Mouse (Mus musculus) stomach, embryonic 15.5 days (tissue): ENCODE measurements around the gene Gm20547. TPM values are rescaled to one million over a fixed set of nuclear protein-coding genes. Genes with fewer than 3 reads are reported as not detected.
"Not testable (repeated sequence)": the region's sequence is repeated elsewhere in the genome, so short reads cannot be mapped to it uniquely, and the experiment has no call there.

Source experiments
- ATAC-seq: fragments of 200-750 bp; cut with Nextera tagmentation; 2 replicates; pipeline ENCODE4 v1.8.0; 2017; ENCODE audit warnings: low read depth, moderate number of reproducible peaks, moderate TSS enrichment; ENCODE audit not compliant: insufficient read depth, low FRiP score
- H3K27ac ChIP-seq: fragments of 300-500 bp; sonication (generic); 2 replicates; pipeline ENCODE4 v1.5.1; 2015; ENCODE audit warnings: mild to moderate bottlenecking, inconsistent platforms
- H3K27me3 ChIP-seq: fragments of 300-500 bp; sonication (generic); replicated peaks from 2 replicates; pipeline ENCODE4 v1.6.1; 2015; ENCODE audit warnings: inconsistent platforms
- H3K36me3 ChIP-seq: fragments of 300-500 bp; sonication (generic); 2 replicates; pipeline ENCODE4 v1.6.1; 2015; ENCODE audit warnings: inconsistent platforms
- H3K4me1 ChIP-seq: fragments of 300-500 bp; sonication (generic); 2 replicates; pipeline ENCODE4 v1.6.1; 2015; ENCODE audit warnings: inconsistent platforms
- H3K4me2 ChIP-seq: fragments of 300-500 bp; sonication (generic); 2 replicates; pipeline ENCODE4 v1.6.1; 2015; ENCODE audit warnings: mild to moderate bottlenecking, inconsistent platforms
- H3K4me3 ChIP-seq: fragments of 300-500 bp; sonication (generic); replicated peaks from 2 replicates; pipeline ENCODE4 v1.5.1; 2015; ENCODE audit warnings: inconsistent platforms
- H3K9ac ChIP-seq: fragments of 300-500 bp; sonication (generic); 2 replicates; pipeline ENCODE4 v1.6.1; 2015; ENCODE audit warnings: inconsistent platforms
- H3K9me3 ChIP-seq: fragments of 300-500 bp; sonication (generic); 2 replicates; pipeline ENCODE4 v1.6.1; 2016; ENCODE audit warnings: inconsistent platforms
- WGBS: fragments of 180-500 bp; shearing (Covaris S2); methylation state at CpG from one replicate; pipeline ENCODE4 v1.1.7; 2015; 5-methylcytosine and 5-hydroxymethylcytosine counted together
- polyA plus RNA-seq: library from polyadenylated mRNA; unstranded; fragments of >200 nt; fragmentation: Nextera tagmentation; extraction: Ambion mirVana; gene quantifications from 2 replicates; pipeline ENCODE4 v1.2.1, GENCODE M21; 2015

Gm20547 gene
- polyA plus RNA-seq, 1 experiment from 2014 or later, result not detected

DNA sequence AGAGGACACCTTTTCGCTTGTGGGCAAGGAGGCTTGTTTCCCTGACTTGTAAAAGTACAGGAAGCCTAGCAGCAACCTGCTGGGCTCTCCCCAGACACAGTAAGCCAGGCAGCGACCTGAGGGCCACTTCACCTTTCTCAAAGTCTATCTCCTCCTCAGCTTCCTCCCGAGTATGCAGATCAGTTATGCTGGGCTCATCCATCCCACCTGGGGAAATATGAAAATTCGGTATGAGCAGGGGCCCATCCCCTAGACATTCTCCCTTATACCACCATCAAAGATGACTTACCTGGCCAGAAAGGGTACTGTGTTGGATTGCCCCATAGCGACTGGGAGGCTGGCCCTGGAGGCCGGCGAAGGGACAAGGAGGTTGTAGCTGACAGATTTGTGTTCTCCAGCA is 34.2 kb downstream of the Gm20547 start:
- H3K27me3 ChIP-seq, result no peaks in the 10 kb centered on the region
- no peak for ATAC-seq
- H3K9me3 ChIP-seq, result no peaks in the 10 kb centered on the region
- no peak overlapping the region for H3K9ac ChIP-seq
- no peak overlapping the region for H3K27ac ChIP-seq
- no peak overlapping the region for H3K4me2 ChIP-seq
- H3K4me3 ChIP-seq, result no peak overlapping the region
- H3K4me1 ChIP-seq, result peaks cover 25% of the 10 kb centered on the region
- 92% methylated on average over 7 of the region's 7 CpGs for WGBS
- H3K36me3 ChIP-seq, result peaks cover 32% of the 10 kb centered on the region; the same call in 1 of the 2 replicates

DNA sequence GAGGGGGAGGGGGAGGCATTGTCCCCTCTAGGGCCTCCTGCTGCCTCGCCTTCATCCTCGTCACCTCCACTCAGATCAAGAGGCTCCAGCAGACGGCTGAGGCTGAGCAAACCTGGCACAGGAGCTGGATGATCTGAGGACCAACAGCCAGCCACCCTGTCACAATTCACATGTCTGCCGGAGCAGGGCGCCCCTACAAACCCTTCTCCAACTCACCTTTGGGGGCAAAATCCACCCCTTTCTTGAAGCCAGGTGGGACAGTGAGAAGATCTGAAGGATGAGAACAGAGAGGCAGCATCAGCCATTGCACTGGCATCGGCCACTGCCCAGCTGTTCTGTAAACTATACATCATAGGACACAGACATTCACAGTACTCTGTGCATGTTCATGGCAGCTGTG is 34.6 kb downstream of the Gm20547 start:
- H3K9ac ChIP-seq, result no peak overlapping the region
- WGBS, result 91% methylated on average over 6 of the region's 6 CpGs
- no peak overlapping the region for H3K4me3 ChIP-seq
- peaks cover 23% of the 10 kb centered on the region for H3K4me1 ChIP-seq
- no peak for ATAC-seq
- no peaks in the 10 kb centered on the region for H3K27me3 ChIP-seq
- peaks cover 29% of the 10 kb centered on the region; the same call in 1 of the 2 replicates for H3K36me3 ChIP-seq
- no peak overlapping the region for H3K4me2 ChIP-seq
- no peak overlapping the region for H3K27ac ChIP-seq
- no peaks in the 10 kb centered on the region for H3K9me3 ChIP-seq

DNA sequence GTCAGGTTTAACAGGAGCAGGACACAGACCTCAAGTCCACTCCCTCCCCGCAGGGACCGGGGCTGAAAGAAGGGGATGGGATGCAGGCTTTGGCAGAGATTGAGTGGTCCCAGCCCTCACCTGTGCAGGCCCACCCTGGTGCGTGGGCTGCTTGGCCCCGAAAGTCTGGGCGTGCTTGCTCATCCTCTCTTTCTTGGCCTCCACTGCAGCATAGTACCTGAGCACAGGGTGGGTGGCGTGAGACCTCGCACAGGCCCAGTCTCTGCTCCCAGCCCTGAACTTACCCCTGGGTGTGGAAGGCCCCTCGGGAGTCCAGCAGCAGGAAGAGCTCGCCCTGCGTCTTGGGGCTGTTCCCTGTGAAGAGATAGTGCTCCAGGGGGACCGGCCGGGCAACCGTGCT is 37.0 kb downstream of the Gm20547 start:
- Histone ChIP-seq H3K9ac (no peak overlapping the region), H3K36me3 (peaks cover 48% of the 10 kb centered on the region), H3K9me3 (no peaks in the 10 kb centered on the region), H3K4me2 (no peak overlapping the region), H3K27ac (no peak overlapping the region), H3K27me3 (no peaks in the 10 kb centered on the region), H3K4me1 (peaks cover 8% of the 10 kb centered on the region; the same call in 1 of the 2 replicates), H3K4me3 (no peak overlapping the region)
- WGBS, result 93% methylated on average over 13 of the region's 13 CpGs
- ATAC-seq, result no peak

DNA sequence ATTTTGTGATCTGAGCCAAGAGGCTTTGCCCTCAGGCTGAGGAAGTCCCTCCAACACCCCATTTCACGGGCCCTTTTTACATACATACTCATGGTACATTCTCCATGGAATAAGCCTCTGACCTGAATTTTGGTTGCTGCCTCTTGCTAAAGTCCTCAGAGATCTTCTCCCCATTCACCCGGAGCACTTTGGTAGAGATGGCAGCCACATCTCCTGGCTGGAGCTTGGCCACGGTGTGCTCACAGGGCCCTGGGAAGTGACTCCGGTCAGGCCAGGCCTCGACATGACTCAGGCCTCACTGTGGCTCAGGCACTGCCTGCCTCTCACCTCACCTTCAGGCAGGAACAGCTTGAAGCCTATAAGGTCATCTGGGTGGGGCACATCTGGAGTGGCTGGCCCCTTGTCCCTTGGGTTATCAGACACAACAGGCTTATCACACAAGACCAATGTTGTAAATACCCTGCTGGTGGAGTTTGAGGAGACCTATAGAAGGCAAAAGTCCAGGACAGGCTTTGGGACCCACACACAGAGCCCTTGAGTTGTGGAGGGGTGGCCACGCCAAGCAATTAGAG is 41.0 kb downstream of the Gm20547 start:
- Histone ChIP-seq H3K4me3 (no peak overlapping the region), H3K9ac (no peak overlapping the region), H3K4me1 (peaks cover 17% of the 10 kb centered on the region), H3K27ac (no peak overlapping the region), H3K36me3 (peaks cover 48% of the 10 kb centered on the region), H3K9me3 (no peaks in the 10 kb centered on the region), H3K27me3 (no peaks in the 10 kb centered on the region), H3K4me2 (no peak overlapping the region)
- no peak for ATAC-seq
- WGBS, result 83% methylated on average over 6 of the region's 6 CpGs

DNA sequence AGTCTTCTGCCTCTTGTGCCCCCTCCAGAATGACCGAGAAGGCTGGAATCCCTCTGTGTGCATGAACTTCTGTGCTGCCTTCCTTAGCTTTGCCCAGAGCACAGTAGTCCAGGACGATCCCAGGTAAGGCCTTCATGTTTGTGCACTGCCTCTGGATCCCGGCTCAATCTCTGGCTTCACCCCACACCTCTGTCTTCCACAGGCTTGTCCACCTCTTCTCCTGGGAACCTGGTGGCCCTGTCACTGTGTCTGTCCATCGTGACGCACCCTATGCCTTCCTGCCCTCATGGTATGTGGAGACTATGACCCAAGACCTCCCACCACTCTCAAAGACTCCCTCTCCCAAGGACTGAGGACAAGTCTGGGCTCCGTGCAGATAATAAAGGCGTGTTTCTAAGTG is 43.1 kb downstream of the Gm20547 start:
- no peak overlapping the region for H3K9ac ChIP-seq
- peaks cover 39% of the 10 kb centered on the region for H3K36me3 ChIP-seq
- peaks cover 21% of the 10 kb centered on the region for H3K4me1 ChIP-seq
- peak overlapping the region; percentile 3; the same call in 1 of the 2 replicates for H3K4me3 ChIP-seq
- no peak for ATAC-seq
- no peaks in the 10 kb centered on the region for H3K27me3 ChIP-seq
- H3K9me3 ChIP-seq, result no peaks in the 10 kb centered on the region
- no peak overlapping the region for H3K4me2 ChIP-seq
- 86% methylated on average over 7 of the region's 7 CpGs for WGBS
- H3K27ac ChIP-seq, result no peak overlapping the region

DNA sequence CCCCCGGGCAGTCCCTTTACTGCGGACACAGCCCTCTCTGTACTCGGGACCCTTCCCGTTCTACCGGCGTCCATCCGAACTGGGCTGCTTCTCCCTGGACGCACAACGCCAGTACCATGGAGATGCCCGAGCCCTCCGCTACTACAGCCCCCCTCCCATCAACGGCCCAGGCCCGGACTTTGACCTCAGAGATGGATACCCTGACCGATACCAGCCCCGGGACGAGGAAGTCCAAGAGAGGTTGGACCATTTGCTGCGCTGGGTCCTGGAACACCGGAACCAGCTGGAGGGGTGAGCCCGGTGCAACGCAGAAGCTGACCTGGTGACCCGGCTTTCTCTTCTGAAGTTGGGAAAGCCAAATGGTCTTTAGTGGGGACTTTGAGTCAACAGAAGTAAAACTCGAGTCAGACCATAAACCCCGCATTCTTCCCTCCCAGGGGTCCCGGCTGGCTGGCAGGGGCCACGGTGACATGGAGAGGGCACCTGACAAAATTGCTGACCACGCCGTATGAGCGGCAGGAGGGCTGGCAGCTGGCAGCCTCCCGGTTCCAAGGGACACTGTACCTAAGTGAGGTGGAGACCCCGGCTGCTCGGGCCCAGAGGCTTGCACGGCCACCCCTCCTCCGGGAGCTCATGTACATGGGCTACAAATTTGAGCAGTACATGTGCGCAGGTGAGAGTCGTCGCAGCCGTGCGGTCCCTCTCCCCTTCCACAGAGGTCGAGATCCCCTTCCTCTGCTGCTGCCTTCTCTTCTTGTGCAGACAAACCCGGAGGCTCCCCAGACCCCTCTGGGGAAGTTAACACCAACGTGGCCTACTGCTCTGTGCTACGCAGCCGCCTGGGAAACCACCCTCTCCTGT is 44.1 kb downstream of the Gm20547 start:
- H3K27ac ChIP-seq, result peak overlapping the region; percentile 70
- H3K9ac ChIP-seq, result peak overlapping the region; percentile 49
- no peaks in the 10 kb centered on the region for H3K27me3 ChIP-seq
- 33% methylated on average over 43 of the region's 43 CpGs for WGBS
- H3K9me3 ChIP-seq, result no peaks in the 10 kb centered on the region
- peaks cover 21% of the 10 kb centered on the region for H3K4me1 ChIP-seq
- H3K4me2 ChIP-seq, result peak overlapping the region; percentile 94
- peak; percentile 6; the same call in 1 of the 2 replicates for ATAC-seq
- peak overlapping the region; percentile 77 for H3K4me3 ChIP-seq
- H3K36me3 ChIP-seq, result peaks cover 34% of the 10 kb centered on the region

DNA sequence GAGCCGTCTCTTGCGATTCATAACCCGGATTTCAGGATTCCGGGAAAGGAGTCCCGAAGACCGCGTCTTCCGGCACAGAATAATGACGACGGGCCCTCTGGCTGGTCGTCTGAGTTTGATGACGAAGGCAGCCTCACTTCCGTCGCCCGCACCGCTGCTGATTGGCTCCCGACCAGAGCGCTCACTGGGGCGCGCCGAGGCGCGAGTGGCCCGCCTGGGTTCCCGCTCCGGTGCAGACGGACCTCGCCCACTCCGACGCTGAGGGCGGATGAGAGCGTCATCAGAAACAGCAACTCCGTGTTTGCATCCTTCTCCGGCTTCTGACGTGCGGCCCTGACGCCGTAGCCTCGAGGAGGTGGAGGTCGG is 45.0 kb downstream of the Gm20547 start, which contains the start of the genes Stk19 and Dxo:
Gene Stk19, minus strand, starts transcription at position 90 of the 366 bp plus-strand sequence.
Gene Dxo, plus strand, starts transcription at position 164 of the 366 bp plus-strand sequence.
- Histone ChIP-seq H3K9ac (peak within 1 kb of the TSS; percentile 57), H3K4me1 (peaks cover 21% of the 10 kb centered on the region), H3K27ac (peak within 1 kb of the TSS; percentile 78), H3K4me3 (peak within 1 kb of the TSS; percentile 77), H3K9me3 (no peaks in the 10 kb centered on the region), H3K4me2 (peak within 1 kb of the TSS; percentile 96), H3K27me3 (no peaks in the 10 kb centered on the region), H3K36me3 (peaks cover 35% of the 10 kb centered on the region)
- under 1% methylated on average over 40 of the region's 40 CpGs for WGBS
- ATAC-seq, result peak; percentile 90

DNA sequence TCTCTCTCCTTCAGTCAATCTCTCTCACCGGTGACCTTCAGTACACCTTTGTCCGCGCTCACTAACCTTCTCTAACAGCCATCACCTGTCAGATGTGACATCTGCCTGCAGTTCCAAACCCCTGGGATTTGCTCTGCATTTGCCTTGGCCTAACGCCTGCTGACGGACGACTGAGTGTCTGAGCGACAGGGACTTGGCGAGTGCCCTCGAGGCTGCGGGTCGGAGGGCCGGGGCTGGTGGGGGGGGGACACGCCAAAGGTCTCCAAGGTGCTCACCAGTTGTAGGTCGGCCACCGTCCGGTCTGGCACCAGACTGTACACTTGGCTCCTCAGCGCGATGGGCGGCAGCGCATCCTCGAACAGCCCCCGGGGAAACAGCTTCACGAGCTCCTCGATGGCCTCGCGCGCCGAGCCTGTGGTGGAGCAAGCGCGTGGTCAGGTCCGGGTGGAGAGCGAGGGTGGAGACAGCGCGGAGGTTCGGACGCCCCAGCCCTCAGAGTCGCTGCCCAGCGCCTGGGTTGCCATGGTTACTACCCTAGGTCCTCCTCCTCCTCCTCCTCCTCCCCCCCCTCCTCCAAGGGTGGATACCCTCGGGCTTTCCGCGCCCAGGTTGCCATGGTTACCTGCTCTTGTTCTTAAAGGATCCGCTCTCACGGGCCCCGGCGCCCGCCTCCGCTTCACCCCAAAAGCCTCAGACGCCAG is 45.5 kb downstream of the Gm20547 start:
- H3K4me1 ChIP-seq, result peaks cover 21% of the 10 kb centered on the region
- no peaks in the 10 kb centered on the region for H3K9me3 ChIP-seq
- H3K9ac ChIP-seq, result peak overlapping the region; percentile 57; the same call in 1 of the 2 replicates
- H3K27me3 ChIP-seq, result no peaks in the 10 kb centered on the region
- H3K4me3 ChIP-seq, result peak overlapping the region; percentile 77
- peak; percentile 73 for ATAC-seq
- H3K4me2 ChIP-seq, result peak overlapping the region; percentile 96
- 4% methylated on average over 48 of the region's 48 CpGs for WGBS
- peaks cover 31% of the 10 kb centered on the region for H3K36me3 ChIP-seq
- peak overlapping the region; percentile 78 for H3K27ac ChIP-seq

DNA sequence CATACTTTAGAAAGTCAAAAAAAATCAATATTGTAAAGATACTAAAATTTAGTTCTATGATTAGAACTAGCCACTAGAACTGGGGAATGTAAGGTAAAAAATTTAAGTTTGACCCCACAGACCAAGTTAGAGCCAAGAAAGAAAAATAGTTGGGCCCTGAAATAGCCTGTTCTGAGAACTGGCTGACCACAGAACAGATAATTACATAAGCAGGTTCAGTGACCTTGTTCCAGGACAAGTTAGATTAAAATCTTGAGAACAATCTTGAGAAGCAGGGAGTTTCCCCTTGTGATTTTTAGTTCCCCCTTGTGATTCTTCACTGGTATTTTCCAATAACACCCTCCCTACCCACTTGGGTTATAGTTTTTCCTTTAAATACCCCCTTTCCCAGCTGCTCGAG is 51.1 kb downstream of the Gm20547 start:
- H3K9me3 ChIP-seq, H3K27me3 ChIP-seq, ATAC-seq, H3K27ac ChIP-seq, H3K9ac ChIP-seq, H3K4me2 ChIP-seq, H3K4me1 ChIP-seq, H3K4me3 ChIP-seq: not testable (repeated sequence)
- H3K36me3 ChIP-seq, result peaks cover 19% of the 10 kb centered on the region
- 84% methylated on average over 1 of the region's 1 CpGs for WGBS

DNA sequence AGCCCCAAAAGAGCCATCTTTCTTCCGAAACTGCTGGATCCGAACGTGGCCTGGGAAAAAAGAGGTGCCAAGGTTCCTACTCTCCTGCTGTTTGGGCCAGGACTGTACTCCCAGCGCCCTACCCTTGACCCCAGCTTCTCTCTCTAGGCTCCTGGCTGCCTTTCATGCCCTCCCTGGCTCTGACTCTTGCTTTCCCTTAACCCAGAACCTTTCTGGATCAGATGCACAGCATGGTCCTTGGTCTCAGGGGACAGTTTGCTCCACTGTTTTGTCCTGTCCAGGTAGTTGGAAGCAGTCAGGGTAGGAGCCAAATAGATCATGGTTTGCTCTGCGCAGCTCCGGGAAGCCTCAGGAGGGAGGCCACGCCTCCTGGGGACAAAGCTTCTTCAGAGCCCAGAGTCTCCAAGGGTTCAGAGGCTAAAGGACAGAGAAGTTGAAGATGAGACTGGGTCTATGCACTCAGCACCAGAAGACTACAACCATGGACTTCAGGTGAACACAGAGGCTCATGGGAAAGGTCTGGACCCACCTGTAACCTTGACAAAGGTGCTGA is 66.9 kb downstream of the Gm20547 start:
- WGBS, result 78% methylated on average over 7 of the region's 7 CpGs
- no peak for ATAC-seq
- H3K4me2 ChIP-seq, result no peak overlapping the region

DNA sequence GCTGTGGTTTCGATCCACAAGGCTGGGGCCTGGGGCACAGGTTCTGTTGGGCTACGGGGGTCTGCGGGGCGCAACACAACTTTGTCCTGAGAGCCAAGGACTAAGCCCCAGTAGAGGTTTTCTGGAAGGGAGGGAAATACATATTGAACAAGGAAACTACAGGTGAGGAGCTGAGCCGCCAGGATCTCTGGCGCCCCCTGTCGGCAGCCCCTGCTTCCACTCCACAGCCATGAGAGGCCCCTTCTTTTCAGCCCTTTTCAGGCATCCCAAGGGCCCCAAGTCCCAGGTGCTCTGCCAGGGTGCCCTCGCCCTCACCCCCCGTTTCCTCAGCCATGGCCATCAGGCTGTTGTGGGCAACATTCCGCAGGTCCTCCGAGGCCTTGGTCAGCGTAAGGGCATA is 68.1 kb downstream of the Gm20547 start:
- 62% methylated on average over 12 of the region's 12 CpGs for WGBS
- not testable (repeated sequence) for H3K9me3 ChIP-seq, H3K4me2 ChIP-seq, H3K4me3 ChIP-seq, H3K27me3 ChIP-seq, H3K36me3 ChIP-seq, H3K27ac ChIP-seq, H3K9ac ChIP-seq, ATAC-seq, H3K4me1 ChIP-seq

More for the DNA sequence above, 66.9 kb downstream of the Gm20547 start:
- Histone ChIP-seq H3K27ac (no peak overlapping the region), H3K4me3 (no peak overlapping the region), H3K4me1 (no peaks in the 10 kb centered on the region), H3K36me3 (no peaks in the 10 kb centered on the region), H3K27me3 (no peaks in the 10 kb centered on the region), H3K9me3 (no peaks in the 10 kb centered on the region), H3K9ac (no peak overlapping the region)
